Mouse (Mus musculus): ENCODE data around the gene BC052040.

DNA sequence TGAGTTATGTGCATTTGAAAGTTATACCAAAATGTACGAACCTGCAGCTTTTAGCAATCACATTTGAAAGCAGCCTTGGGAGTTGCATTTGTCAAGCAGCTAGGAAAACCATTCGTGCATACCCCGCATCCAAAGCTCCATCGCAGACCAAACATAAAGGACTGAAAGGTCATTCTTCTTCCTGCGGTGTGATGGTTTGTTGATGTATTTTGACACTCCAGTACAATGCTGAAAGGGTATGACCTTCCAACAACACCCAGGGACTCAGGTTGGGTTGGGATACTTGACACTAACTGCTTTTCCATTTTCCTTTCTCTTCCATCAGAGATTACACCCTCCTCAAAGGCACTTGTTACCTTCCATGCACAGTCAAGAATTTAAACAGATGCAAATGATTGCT lies 121.1 kb downstream of the BC052040 start:
- TF ChIP-seq CTCF (IDR thresholded peaks at IDR 0.05; ENCODE audit: low read depth) (no peak), EP300 (IDR thresholded peaks at IDR 0.05; ENCODE audit: low read depth) (no peak)
